Mouse (Mus musculus) frontal cortex, adult 2 months (tissue): ENCODE measurements at regions not wholly inside any gene's neighbourhood (a gene's known extent, or its start where the extent isn't known, plus 50 kb on each side); places are given as distances from the start of the nearest gene placed in this dataset.

Experiments
- DNase-seq, 2 experiments: peaks; one replicate each; pipeline ENCODE4 v3.0.0; 2022; ENCODE audit warnings: low spot score in 1 of 2; ENCODE audit errors: extremely low spot score in 1 of 2

DNA sequence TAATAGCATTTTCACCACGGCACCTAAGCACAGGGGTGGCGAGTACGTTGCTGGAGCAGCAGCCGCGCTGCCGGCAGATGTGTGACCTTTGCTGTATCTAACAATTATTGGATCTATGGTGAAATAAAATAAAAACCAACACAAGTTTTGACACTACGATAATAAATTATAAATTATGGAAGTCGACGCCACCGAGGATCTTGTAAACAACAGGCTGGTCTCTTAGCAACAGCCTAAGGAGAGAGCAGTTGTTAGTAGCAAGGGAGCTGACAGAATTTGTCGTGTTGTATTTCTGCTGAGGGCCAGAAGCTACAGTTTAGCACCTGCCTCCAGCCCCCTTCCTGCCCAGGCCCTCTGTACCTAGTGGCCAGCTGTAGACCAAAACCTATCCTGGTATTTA, 535.8 kb upstream of the 3110018I06Rik start:
- DNase-seq = no peak

DNA sequence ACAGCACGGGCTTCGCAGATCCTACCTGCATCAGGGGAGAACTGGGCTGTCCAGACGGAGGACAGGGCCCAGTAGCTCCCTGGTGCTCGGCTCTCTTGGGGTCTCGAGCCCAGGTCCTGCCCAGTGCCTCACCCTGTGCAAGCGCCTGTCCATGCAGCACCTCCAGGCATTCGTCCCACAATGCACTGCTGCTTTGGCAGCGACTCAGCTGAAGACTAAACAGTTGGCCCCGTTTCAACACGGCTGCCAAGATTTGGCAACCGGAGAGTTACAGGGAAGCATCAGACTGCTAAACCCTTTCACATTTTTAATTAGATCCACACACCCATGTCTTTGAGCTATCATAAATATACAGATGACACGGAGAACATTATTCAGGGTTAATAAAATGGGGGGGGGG, 532.7 kb upstream of the 3110018I06Rik start:
- peak; percentile 16 to 82 for DNase-seq

DNA sequence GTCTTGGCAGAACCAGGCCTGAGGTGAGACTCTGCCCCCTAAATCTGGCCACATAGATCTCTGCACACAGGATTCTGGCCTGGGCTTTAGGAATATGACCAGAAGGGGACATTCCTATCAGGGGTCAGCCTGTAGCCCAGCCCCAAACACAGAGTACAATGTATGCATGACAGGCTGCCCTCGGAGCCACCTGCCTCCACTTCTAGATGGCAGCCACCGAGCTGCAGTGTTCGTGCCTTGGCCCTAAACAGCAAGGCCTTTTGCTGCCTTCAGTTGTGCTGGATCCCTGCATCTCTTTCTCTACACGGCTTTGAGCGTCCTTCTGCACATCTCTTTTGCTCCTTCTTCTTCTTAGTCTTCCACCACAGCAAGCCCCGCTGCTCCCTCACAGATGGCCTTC, 532.2 kb upstream of the 3110018I06Rik start:
- no peak for DNase-seq

DNA sequence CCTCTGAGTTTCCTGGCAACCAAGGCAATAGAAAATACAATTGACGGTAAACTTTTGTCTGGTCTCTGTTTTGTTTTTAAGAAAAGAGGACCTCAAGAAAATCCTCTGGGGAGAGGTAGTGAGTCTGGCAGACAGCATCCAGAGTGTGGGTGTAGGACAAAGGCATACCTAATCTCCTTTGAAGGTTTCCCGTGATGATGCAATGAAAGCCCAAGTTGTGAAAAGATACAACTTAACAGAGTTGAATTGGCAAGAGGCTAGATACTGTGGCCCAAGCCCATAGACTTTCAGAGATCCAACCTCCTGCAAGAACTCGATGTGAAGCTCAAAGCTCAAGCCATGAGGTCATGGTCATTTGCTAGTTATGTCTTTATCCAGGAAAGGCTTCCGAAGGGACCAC, 526.4 kb upstream of the 3110018I06Rik start:
- DNase-seq = no peak

DNA sequence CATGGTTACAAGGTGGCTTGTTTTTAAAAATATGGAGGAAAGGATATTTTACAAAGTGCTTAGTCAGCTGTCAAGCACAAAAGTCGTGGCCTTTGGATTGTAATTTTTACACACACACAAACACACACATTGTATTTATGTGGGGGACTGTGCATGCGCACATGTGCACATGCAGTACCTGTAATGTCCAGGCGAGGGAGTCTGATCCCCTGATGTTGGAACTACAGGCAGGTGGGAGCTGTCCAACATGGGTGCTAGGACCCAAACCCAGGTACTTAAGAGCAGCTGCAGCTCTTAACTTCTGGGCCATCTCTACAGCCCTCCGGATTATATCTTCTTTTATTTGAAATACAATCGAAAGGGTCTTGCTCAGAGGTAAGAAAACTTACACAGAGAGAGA, 524.7 kb upstream of the 3110018I06Rik start:
- no peak for DNase-seq

DNA sequence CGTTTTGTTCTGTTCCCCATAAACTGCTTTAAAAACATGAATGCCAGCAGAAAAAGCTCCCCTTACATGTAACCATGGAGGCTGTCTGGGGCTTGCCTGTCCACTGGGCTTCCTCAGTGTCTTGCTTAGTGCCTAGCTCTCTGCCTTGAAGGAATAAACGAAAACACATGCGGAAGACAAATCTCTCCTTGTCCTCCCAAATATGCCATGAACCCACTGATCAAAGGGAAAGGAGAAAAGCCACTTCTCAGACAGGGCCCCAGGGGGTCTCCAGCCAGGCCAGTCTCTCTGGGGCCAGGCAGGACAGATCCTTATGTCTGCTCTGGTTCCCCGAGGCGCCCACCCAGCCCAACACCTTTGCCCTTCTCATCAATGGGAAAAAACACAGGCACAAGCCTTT, 518.6 kb upstream of the 3110018I06Rik start:
- no peak for DNase-seq

DNA sequence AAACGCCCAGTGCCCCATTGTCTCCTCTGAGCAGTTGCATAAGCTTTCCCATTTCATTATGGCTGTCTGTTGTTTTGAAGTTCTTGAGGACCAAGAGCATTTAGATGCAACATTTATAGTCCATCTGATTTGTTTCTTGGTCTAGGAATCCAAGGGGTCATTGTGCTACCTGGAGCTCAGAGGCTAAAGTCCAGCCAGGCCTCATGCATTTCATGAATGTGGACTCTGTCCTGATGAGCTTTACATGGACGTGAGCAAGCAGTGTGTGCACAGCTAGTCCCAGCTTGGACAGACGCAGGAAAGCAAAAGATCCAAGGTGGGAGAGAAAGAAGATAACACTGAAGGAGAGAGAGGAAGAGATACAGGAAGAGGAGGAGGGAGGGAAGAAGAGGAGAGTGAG, 496.0 kb upstream of the 3110018I06Rik start:
- no peak for DNase-seq

DNA sequence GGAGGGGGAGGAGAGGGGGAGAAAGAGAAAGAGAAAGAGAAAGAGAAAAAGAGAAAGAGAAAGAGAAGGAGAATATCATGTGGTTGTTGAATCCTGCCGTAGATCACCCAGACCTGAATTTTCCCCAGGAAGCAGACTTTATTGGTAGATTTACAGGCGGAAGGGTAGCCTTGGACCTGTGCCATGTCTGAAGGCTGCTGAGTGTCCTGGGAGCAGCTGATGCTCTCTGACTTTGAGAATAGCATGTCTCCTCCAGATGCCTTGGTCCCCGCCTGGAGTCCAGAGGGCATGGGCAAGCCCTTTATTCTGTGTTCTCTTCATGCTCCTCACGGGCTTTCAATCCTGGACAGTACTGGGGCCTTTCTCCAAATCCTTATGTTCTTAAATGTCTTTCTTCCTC, 495.4 kb upstream of the 3110018I06Rik start:
- DNase-seq = no peak

DNA sequence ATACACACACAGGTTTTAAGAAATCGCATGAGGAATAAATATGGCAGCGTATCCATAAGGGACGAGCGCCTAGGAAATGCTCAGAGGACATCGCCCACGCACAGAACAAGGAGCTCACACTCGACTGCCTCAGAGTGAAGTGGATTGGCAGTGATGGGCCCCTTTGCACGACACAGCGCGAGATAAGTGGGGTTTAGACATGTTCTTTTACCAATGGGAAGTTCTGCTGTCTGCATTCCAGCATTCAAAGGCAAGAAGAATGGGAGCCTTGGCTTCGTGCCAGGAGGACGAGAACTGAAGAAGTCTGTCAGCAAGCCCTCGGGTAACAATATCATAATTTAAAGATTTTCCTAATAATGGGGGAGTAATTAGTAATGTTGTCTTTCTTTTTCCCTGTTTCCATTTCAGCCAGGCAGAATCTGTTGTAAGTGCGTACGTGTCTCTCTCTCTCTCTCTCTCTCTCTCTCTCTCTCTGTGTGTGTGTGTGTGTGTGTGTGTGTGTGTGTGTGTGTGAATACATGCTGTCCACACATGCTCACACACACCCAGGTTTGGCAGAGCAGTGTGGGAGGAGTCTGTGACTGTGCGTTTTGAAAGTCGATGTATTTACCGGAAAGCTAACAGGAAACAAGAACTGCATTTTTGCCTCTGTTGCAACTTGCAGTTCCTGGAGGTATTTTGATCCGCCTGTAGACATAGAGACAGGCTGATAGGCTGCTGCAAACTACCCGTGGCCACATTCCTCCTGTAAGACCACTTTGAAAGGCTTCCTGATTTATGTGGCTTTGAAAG, 477.2 kb upstream of the 3110018I06Rik start:
- peak in 1 of 2 experiments; percentile 33 for DNase-seq

DNA sequence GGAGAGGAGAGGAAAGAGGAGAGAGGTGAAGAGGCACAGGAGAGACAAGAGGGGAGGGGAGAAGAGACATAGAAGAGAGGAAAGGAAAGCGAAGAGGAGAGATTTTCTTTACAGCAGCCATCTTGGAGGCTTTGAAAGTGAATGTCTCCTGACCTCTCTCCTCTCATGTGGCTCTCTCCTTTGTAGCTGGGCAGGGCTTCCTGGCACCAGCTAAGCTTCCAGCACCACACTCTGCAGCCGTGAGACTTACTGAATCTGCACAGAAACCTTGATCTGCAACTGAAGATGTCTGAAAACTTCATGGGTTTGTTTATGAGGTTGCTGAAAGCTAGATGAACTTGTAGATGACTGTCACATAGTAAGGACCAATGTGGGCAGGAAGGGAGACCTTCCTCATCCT, 471.6 kb upstream of the 3110018I06Rik start:
- no peak for DNase-seq

DNA sequence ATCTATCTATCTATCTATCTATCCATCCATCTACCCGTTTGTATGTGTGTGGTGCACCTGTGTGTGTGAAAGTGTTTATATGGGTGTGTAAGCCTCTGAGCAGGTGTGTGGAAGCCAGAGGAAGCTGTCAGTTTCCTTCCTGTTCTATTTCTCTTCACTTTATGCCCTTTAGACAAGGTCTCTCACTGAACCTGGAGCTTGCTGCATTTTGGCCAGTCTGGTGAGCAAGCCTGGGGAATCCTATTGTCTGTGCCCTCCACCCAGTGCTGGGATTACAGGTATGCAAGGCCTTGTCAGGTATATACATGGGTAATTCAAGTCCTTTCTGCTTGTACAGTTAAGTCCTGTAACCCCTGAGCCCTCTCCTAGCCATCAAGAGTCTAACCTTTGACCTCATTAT, 466.6 kb upstream of the 3110018I06Rik start:
- no peak for DNase-seq

DNA sequence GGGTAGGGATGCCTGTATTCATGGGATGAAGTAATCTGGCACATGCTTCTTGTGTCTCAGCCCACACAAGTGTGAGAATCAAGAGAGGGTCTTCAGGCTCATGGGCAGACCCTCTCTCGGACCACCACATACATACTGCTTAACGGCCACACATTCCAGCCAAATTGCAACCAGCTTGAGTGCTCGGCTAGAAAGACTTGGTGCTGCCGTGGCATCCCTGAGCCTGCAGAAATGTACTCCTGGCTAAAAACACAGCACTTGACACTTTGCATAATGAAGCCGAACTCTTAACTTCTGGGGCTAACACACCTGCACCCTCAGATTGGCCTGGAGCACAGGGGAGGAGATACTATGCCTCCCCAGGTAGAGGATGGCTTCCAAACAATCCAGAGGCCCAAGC, 461.6 kb upstream of the 3110018I06Rik start:
- DNase-seq = no peak

DNA sequence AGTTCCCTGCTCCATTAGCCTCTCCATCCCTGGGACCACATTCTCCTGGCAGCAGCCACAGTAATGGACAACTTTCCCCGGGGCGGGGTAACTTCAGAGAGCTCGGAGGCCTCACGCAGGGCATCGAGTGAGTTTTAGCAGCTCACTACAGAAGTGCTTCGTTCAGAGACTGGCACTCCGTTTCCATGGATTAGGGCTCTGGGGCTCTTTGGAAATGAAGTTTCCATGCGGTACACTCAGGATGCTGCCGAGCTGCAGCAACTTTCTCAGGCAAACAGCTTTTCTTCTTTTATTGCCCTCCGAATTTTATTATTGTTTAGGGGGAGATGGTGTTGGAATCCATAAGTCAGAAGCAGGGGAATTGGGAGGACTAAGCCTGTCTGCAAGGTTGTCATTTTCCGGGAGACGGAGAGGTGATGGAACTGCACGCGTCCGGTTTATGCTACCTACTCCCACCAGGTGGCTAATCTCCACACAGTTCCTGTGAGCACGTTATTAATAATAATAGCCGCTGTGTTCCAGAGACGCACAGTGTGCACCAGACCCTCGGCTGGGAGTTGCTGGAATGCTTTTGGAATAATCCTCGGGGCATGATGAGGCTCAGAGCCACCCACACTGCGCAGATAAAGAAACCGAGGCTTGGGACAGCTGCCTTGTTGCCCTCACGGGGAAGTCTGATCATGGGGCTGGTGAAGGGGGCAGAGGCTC, 460.4 kb upstream of the 3110018I06Rik start:
- DNase-seq = no peak

DNA sequence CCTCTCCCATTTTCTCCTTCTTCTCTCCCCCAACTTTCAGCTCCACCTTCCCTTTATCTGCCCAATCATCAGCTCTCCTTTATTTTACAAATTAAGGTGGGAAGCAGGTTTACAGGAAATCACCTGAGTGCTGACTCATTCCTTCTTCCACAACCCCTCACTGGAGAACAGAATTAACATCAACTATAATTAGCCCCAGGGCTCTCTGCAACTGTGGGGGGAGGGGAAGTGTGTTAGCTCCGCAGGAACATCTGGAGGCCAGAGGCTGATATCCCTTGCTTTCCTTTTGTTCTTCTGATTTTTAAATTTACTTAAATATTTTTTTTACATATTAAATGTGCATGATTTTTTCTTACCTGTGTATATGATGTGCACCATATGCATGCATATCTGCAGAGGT, 459.4 kb upstream of the 3110018I06Rik start:
- DNase-seq = no peak

DNA sequence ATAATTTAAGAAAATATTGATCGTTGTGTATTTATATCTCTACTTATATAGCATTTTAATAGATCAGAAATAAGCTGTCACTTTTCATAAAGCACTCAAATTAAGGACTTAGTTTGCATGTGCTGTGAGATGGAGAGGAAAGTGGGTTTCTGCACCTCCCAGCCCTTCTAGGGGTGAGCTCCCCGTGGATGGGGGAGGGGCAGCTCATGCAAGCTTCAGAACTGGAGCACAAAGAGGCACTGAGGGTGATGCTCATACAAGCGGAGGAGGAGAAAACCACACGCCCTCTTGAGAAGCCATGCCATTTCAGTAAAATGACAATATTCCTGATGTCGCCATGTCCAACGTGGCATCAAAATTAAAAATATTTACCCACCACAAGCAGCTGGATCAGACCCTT, 452.1 kb upstream of the 3110018I06Rik start:
- no peak for DNase-seq

DNA sequence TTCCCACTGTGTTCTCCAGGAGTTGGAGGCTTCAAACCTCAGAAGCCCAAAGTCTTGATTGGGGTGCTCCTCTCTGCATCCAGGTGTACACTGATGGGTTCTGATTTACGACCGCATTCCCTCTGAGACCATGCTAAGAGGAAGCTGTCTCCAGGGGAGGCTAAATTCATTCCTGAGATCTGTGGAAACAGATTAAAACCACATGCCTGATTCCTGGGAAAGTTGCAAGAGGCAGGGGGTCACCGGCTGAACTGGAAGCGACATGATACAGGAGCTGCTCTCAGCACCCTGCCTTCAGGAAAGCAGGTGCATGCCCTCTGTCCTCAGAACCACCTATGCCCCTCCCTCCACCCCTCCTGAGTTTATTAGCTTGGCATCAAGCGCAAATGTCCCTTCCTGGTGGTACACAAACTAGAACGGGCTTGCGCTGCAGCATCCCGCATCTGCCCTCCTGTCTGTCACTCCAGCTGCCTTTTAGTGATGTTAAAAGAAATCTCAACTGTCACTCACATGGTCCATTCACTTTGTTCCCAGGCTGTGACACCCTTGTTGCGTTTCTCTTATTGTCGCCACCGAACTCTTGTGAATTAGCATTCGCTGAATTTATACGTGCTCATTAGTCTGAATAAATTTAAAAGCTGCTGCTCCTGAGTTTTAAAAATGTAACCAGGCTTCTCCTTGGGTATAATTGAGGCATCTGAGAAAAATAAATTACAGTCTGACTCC, 446.3 kb upstream of the 3110018I06Rik start:
- DNase-seq = no peak

DNA sequence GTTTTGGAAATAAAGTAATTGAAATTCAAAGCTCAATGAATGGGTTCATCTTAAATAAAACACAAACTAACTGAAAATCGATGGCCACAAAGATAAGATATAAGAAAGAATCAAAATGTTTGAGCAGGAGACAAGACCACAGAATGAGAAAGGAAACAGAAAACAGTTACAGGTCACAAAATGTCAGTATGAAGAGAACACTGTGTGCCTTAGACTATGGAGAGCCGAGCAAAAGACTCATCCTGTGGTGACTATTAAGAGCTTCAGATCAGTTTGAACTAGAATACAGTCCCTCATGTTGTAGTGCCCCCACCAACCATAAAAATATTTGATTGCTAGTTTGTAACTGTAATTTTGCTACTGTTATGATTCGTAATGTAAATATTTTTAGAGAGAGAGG, 441.9 kb upstream of the 3110018I06Rik start:
- DNase-seq = no peak

DNA sequence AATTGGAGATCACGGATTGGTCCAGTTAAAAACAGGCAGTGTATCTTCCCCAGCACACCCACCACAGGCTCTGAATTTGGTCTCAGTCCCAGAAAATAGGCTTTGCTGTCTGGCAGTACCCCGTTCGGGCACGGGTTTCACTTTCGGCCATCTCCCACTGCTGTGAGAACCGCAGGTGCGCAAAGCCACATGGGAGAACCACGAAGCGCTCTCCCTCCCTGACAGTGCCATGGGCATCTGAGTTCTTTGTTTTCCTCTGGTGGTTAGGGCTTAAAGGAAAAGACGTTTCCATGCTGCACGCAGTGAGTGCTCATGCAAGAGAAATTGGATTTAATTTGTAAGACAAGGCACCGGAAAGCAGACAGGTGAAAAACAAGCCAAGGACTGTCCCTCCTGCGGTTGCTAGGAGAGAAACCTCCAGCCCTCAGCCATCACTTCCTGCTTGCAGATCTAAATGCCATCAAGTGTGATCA, 441.3 kb upstream of the 3110018I06Rik start:
- peak; percentile 17 to 42 for DNase-seq

DNA sequence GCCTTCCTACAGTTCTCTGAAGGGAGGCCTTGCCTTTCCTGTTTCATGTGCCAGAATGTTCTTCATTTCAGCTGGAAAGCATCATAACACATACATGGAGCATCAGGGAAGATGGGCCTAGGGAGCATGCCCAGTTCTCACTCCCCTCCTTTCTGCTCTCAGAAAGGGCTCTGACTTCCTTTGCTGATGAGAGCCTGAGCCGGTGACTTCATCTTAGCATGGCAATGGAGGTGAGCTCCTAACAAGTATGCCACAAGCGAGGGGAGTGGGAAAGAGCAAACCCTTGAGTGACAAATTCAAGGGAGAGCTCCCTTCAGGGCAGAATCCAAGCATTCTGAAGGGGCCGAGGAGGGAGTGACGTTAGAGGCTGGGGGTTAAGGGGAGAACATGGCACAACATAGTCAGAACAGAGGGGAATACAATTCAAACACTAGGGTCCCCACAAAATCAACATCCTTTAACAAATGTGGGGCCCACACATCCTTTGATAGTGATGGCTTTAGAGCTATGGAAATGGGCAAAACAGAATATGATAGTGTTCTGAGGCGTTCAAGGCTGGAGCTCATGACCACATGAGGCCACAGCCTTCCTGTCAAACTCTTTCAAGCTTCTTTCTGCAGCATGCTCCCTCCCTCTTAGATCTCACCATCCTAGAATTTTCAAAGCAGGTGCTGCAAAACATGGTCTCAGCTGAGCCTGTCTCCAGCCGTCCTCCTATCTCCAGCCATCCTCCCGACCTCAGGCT, 437.4 kb upstream of the 3110018I06Rik start:
- no peak for DNase-seq

DNA sequence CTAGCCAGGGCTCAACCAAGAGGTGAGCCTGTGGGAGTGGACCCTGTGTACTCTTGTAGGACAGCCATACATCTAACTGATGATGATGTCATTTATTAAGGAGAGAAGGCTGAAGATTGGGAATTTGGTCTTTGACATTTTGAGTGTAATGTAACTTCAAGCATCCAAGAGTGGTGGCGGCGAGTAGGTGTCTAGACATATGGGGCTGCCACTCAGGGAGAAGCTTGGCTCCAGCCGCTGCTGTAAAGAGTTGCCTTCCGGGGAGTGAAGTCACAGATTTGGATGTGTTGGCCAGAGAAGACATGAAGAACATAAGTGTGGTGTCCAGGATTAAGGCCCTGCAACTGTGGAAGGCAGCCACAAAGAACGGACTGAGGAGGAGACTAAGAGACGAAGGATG, 436.3 kb upstream of the 3110018I06Rik start:
- DNase-seq = peak; percentile 31 to 63

DNA sequence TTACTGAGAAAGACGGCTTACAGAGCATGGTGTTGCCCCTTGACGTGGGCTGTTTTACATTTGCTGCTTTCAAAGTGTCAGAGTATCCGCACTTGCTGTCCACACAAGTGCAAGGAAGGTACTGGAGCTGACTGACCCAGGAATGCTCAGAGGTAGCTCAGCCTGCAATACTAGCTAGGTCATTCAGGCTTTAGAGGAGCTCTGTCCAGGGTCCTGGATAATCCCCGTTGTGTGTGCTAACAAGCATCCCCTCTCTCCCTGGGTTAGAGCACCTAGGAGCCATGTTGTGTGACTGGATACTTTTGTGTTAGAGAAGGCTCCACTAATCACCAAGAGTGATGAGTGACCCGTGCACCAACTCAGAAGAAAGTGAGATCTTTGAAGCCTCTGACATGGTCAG, 431.9 kb upstream of the 3110018I06Rik start:
- no peak for DNase-seq
